Mouse (Mus musculus) kidney, postnatal 0 days (tissue): ENCODE data around the gene Bach1. TPM values are rescaled to one million over a fixed set of nuclear protein-coding genes. Genes with fewer than 3 reads are reported as not detected.

ENCODE experiments used
- ATAC-seq: fragments of 200-750 bp; cut with Nextera tagmentation; replicated peaks from 2 replicates; pipeline ENCODE4 v1.8.0; 2017; ENCODE audit warnings: low read depth, moderate number of reproducible peaks, moderate TSS enrichment, moderate library complexity; ENCODE audit not compliant: low FRiP score
- DNase-seq: peaks from one replicate; pipeline ENCODE4 v3.0.0-alpha.2; 2016; ENCODE audit warnings: low spot score
- H3K27ac ChIP-seq: fragments of 300-500 bp; sonication (generic); 2 replicates; pipeline ENCODE4 v1.5.1; 2014; ENCODE audit warnings: mild to moderate bottlenecking
- H3K27me3 ChIP-seq: fragments of 300-500 bp; sonication (generic); 2 replicates; pipeline ENCODE4 v1.6.1; 2014; ENCODE audit warnings: low read length, mixed read lengths; ENCODE audit not compliant: insufficient read depth
- H3K36me3 ChIP-seq: fragments of 300-500 bp; sonication (generic); 2 replicates; pipeline ENCODE4 v1.6.1; 2014; ENCODE audit warnings: low read length, mixed read lengths; ENCODE audit not compliant: insufficient read depth
- H3K4me1 ChIP-seq: fragments of 300-500 bp; sonication (generic); replicated peaks from 2 replicates; pipeline ENCODE4 v1.6.1; 2014; ENCODE audit warnings: antibody characterized with exemption, low read length, mixed read lengths; ENCODE audit not compliant: insufficient read depth
- H3K4me2 ChIP-seq: fragments of 300-500 bp; sonication (generic); 2 replicates; pipeline ENCODE4 v1.6.1; 2014; ENCODE audit warnings: mild to moderate bottlenecking, low read length, moderate library complexity, mixed read lengths
- H3K4me3 ChIP-seq: fragments of 300-500 bp; sonication (generic); replicated peaks from 2 replicates; pipeline ENCODE4 v1.5.1; 2014; ENCODE audit warnings: low read depth, low read length
- H3K9ac ChIP-seq: fragments of 300-500 bp; sonication (generic); 2 replicates; pipeline ENCODE4 v1.6.1; 2014; ENCODE audit warnings: low read depth, low read length
- H3K9me3 ChIP-seq: fragments of 300-500 bp; sonication (generic); replicated peaks from 2 replicates; pipeline ENCODE4 v1.6.1; 2016; ENCODE audit warnings: low read length, inconsistent platforms, mixed read lengths
- CTCF ChIP-seq: IDR thresholded peaks from 2 replicates; pipeline ENCODE4 v1.5.1; 2016; ENCODE audit warnings: antibody characterized with exemption, low read depth, mild to moderate bottlenecking, moderate library complexity
- WGBS: fragments of 180-500 bp; shearing (Covaris S2); extraction: QIAGEN DNeasy Blood & Tissue Kit; methylation state at CpG from one replicate; pipeline ENCODE4 v1.1.7; 2014; 5-methylcytosine and 5-hydroxymethylcytosine counted together
- polyA plus RNA-seq: library from polyadenylated mRNA; unstranded; fragments of >200 nt; fragmentation: Nextera tagmentation; extraction: Ambion mirVana; gene quantifications from 2 replicates; pipeline ENCODE4 v1.2.1, GENCODE M21; 2015

The Bach1 gene
- polyA plus RNA-seq, 1 experiment from 2014 or later, result 6.5 TPM

- TF ChIP-seq CTCF, result no peak
- ATAC-seq, result no peak
- Histone ChIP-seq H3K4me1 (no peaks in the 10 kb centered on the region), H3K27me3 (no peaks in the 10 kb centered on the region), H3K27ac (no peak overlapping the region), H3K36me3 (no peaks in the 10 kb centered on the region), H3K9ac (no peak overlapping the region), H3K4me2 (peak overlapping the region; percentile 31), H3K4me3 (no peak overlapping the region), H3K9me3 (no peaks in the 10 kb centered on the region)
- 76% methylated on average over 19 of the region's 19 CpGs for WGBS
- DNase-seq, result no peak
Observed at GRCm38 (mm10) chr16:87665752-87666619, 32.8 kb upstream of the Bach1 start.

DNA sequence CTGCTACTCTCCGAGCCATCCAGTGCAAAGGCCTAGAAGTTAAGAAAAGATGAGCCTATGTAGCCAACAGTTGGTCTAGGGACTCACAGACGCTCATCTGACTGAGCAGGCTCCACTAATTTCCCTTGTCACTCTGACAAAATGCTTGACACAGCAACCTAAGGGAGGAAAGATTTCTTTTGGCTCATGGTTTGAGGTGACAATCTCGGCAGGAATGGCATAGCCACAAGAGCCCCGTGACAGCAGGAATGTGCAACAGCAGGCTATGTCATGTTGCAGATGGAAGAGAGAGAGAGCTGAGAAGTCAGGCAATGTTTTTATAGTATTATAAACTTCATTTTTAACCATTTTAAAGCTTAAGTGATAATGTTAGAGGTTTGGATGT is 32.1 kb upstream of the Bach1 start:
- ATAC-seq (no peak), DNase-seq (no peak)
- H3K27ac ChIP-seq, result no peak overlapping the region
- no peak overlapping the region for H3K4me3 ChIP-seq
- H3K27me3 ChIP-seq, result no peaks in the 10 kb centered on the region
- H3K36me3 ChIP-seq, result no peaks in the 10 kb centered on the region
- TF ChIP-seq CTCF, result no peak
- WGBS, result 82% methylated on average over 4 of the region's 4 CpGs
- no peaks in the 10 kb centered on the region for H3K9me3 ChIP-seq
- H3K9ac ChIP-seq, result no peak overlapping the region
- no peaks in the 10 kb centered on the region for H3K4me1 ChIP-seq
- H3K4me2 ChIP-seq, result no peak overlapping the region

DNA sequence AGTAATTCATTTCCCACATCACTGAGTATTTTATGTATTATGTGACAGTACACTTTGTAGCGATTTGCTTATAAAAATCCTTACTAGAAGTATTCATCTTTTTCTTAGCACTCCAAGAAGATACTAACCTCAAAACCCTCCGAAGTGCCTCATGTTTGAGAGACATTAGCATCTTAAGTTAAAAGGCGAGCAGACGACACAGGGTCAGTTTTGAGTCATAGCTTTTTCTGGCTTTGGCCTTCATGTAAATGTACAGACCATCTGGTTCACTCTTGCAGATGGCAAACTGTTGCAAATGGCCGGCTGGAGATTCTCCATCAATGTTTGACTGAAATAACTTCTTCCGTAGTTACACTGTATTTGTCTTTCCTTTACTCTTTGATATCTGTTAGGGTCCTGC is 30.7 kb upstream of the Bach1 start:
- Histone ChIP-seq H3K4me1 (no peaks in the 10 kb centered on the region), H3K9ac (no peak overlapping the region), H3K4me2 (no peak overlapping the region), H3K9me3 (no peaks in the 10 kb centered on the region), H3K4me3 (no peak overlapping the region), H3K36me3 (no peaks in the 10 kb centered on the region), H3K27ac (no peak overlapping the region), H3K27me3 (no peaks in the 10 kb centered on the region)
- DNase-seq, result no peak
- TF ChIP-seq CTCF, result no peak
- WGBS, result 78% methylated on average over 6 of the region's 6 CpGs
- no peak for ATAC-seq

GRCm38 (mm10) chr16:87670091-87670820 is 28.5 kb upstream of the Bach1 start:
- H3K4me1 ChIP-seq, result no peaks in the 10 kb centered on the region

DNA sequence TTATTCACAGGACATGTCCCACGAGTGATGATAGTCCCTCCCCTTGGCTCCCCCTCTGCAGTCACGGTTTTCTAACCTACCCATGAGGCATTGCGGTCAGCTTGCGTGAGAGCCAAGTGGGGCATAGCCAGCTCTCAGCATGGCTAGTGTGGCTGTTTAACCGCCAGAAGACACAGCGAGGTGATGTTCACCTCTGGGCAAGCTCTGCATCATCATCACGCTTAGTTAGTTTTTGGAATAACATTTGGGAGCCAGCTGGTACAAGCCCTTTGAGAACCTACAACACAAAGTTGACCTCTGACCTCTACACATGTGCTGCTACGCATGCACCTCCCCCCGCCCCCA is 28.0 kb upstream of the Bach1 start:
- Histone ChIP-seq H3K4me1 (no peaks in the 10 kb centered on the region), H3K9ac (no peak overlapping the region), H3K36me3 (no peaks in the 10 kb centered on the region), H3K9me3 (no peaks in the 10 kb centered on the region), H3K4me2 (no peak overlapping the region), H3K27ac (peak overlapping the region; percentile 11; the same call in 1 of the 2 replicates), H3K4me3 (no peak overlapping the region), H3K27me3 (no peaks in the 10 kb centered on the region)
- WGBS, result 84% methylated on average over 9 of the region's 9 CpGs
- DNase-seq (no peak), ATAC-seq (no peak)
- TF ChIP-seq CTCF, result no peak

More at GRCm38 (mm10) chr16:87670091-87670820, 28.5 kb upstream of the Bach1 start:
- Histone ChIP-seq H3K4me3 (no peak overlapping the region), H3K4me2 (no peak overlapping the region), H3K9ac (no peak overlapping the region), H3K27ac (peak overlapping the region; percentile 11; the same call in 1 of the 2 replicates), H3K9me3 (no peaks in the 10 kb centered on the region), H3K36me3 (no peaks in the 10 kb centered on the region), H3K27me3 (no peaks in the 10 kb centered on the region)
- DNase-seq, result peak; percentile 34
- WGBS, result 69% methylated on average over 8 of the region's 8 CpGs
- TF ChIP-seq CTCF, result no peak
- ATAC-seq, result no peak

- TF ChIP-seq CTCF, result no peak
- no peak overlapping the region for H3K9ac ChIP-seq
- no peaks in the 10 kb centered on the region for H3K9me3 ChIP-seq
- ATAC-seq (no peak), DNase-seq (no peak)
- H3K27ac ChIP-seq, result no peak overlapping the region
- H3K4me3 ChIP-seq, result no peak overlapping the region
- H3K36me3 ChIP-seq, result no peaks in the 10 kb centered on the region
- no peaks in the 10 kb centered on the region for H3K4me1 ChIP-seq
- no peaks in the 10 kb centered on the region for H3K27me3 ChIP-seq
- H3K4me2 ChIP-seq, result no peak overlapping the region
- 80% methylated on average over 12 of the region's 12 CpGs for WGBS
Observed at GRCm38 (mm10) chr16:87671336-87671735, 27.4 kb upstream of the Bach1 start.
